Mouse (Mus musculus) ZHBTc4 (cell line): ENCODE results near the gene Ttll4.

Experiments
- DNase-seq: peaks from one replicate; pipeline ENCODE4 v3.0.0-alpha.2; 2011; ENCODE audit warnings: low read depth, low spot score

Ttll4 gene

GRCm38 (mm10) chr1:74752833-74753232 is 91.3 kb downstream of the Ttll4 start:
- no peak for DNase-seq
